Mouse (Mus musculus) intestine, postnatal 0 days (tissue): ENCODE data around the gene Itga3. TPM values are rescaled to one million over a fixed set of nuclear protein-coding genes. Genes with fewer than 3 reads are reported as not detected.
A peak's percentile ranks its signal among the peaks of the same experiment; 100 is the strongest.

Source experiments
- ATAC-seq: fragments of 200-750 bp; cut with Nextera tagmentation; 2 replicates; pipeline ENCODE4 v1.8.0; 2017; ENCODE audit warnings: mild to moderate bottlenecking, moderate TSS enrichment, moderate library complexity
- H3K27ac ChIP-seq: fragments of 300-500 bp; sonication (generic); 2 replicates; pipeline ENCODE4 v1.5.1; 2014; ENCODE audit warnings: mild to moderate bottlenecking, low read depth, low read length, moderate library complexity
- H3K27me3 ChIP-seq: fragments of 300-500 bp; sonication (generic); replicated peaks from 2 replicates; pipeline ENCODE4 v1.6.1; 2014; ENCODE audit warnings: low read length, mixed read lengths; ENCODE audit not compliant: control insufficient read depth, insufficient read depth
- H3K36me3 ChIP-seq: fragments of 300-500 bp; sonication (generic); 2 replicates; pipeline ENCODE4 v1.6.1; 2014; ENCODE audit warnings: mild to moderate bottlenecking, moderate library complexity; ENCODE audit not compliant: control insufficient read depth, insufficient read depth
- H3K4me1 ChIP-seq: fragments of 300-500 bp; sonication (generic); replicated peaks from 2 replicates; pipeline ENCODE4 v1.6.1; 2014; ENCODE audit warnings: antibody characterized with exemption, low read length, mixed read lengths; ENCODE audit not compliant: control insufficient read depth, insufficient read depth
- H3K4me2 ChIP-seq: fragments of 300-500 bp; sonication (generic); replicated peaks from 2 replicates; pipeline ENCODE4 v1.6.1; 2014; ENCODE audit warnings: low read depth, mild to moderate bottlenecking, moderate library complexity
- H3K4me3 ChIP-seq: fragments of 300-500 bp; sonication (generic); 2 replicates; pipeline ENCODE4 v1.5.1; 2014; ENCODE audit warnings: low read depth, low read length
- H3K9ac ChIP-seq: fragments of 300-500 bp; sonication (generic); 2 replicates; pipeline ENCODE4 v1.6.1; 2014; ENCODE audit warnings: mild to moderate bottlenecking, low read depth, low read length
- H3K9me3 ChIP-seq: fragments of 300-500 bp; sonication (generic); 2 replicates; pipeline ENCODE4 v1.6.1; 2016; ENCODE audit warnings: mixed run types; ENCODE audit not compliant: control insufficient read depth
- CTCF ChIP-seq: sonication (generic); IDR thresholded peaks from 2 replicates; pipeline ENCODE4 v1.5.1; 2016; ENCODE audit warnings: low read depth, mild to moderate bottlenecking, control low read depth, antibody characterized with exemption, moderate library complexity
- WGBS: fragments of 180-500 bp; shearing (Covaris S2); extraction: QIAGEN DNeasy Blood & Tissue Kit; methylation state at CpG from one replicate; pipeline ENCODE4 v1.1.7; 2014; 5-methylcytosine and 5-hydroxymethylcytosine counted together
- polyA plus RNA-seq: library from polyadenylated mRNA; unstranded; fragments of >200 nt; fragmentation: Nextera tagmentation; extraction: Ambion mirVana; gene quantifications from 2 replicates; pipeline ENCODE4 v1.2.1, GENCODE M21; 2015

Itga3 gene
- polyA plus RNA-seq, 1 experiment from 2014 or later = 51.3 TPM

- TF ChIP-seq CTCF = no peak
- H3K4me3 ChIP-seq = peak overlapping the region; percentile 82; the same call in 1 of the 2 replicates
- no peak overlapping the region for H3K9ac ChIP-seq
- ATAC-seq = no peak
- H3K9me3 ChIP-seq = no peaks in the 10 kb centered on the region
- peak overlapping the region; percentile 94 for H3K27ac ChIP-seq
- peaks cover 6% of the 10 kb centered on the region for H3K4me1 ChIP-seq
- peaks cover 26% of the 10 kb centered on the region for H3K36me3 ChIP-seq
- 61% methylated on average over 4 of the region's 4 CpGs for whole genome bisulfite sequencing
- H3K4me2 ChIP-seq = peak overlapping the region; percentile 88
- no peaks in the 10 kb centered on the region for H3K27me3 ChIP-seq
Measured at GRCm38 (mm10) chr11:95039766-95040165, 36.8 kb downstream of the Itga3 start.

GRCm38 (mm10) chr11:95038818-95039655, 37.6 kb downstream of the Itga3 start:
- H3K9ac ChIP-seq = no peak overlapping the region
- no peaks in the 10 kb centered on the region for H3K27me3 ChIP-seq
- 0 out of 2 replicates have a peak, but pooled peaks have one; percentile 9 for ATAC-seq
- no peaks in the 10 kb centered on the region for H3K9me3 ChIP-seq
- peak overlapping the region; percentile 35 for H3K4me2 ChIP-seq
- peaks cover 6% of the 10 kb centered on the region for H3K4me1 ChIP-seq
- no peak for TF ChIP-seq CTCF
- 61% methylated on average over 13 of the region's 13 CpGs for WGBS
- H3K27ac ChIP-seq = peak overlapping the region; percentile 94
- H3K36me3 ChIP-seq = peaks cover 28% of the 10 kb centered on the region
- H3K4me3 ChIP-seq = no peak overlapping the region

- WGBS = 60% methylated on average over 14 of the region's 14 CpGs
- Histone ChIP-seq H3K4me2 (0 out of 2 replicates have a peak overlapping the region, but pooled peaks have one; percentile 35), H3K36me3 (peaks cover 28% of the 10 kb centered on the region), H3K4me3 (no peak overlapping the region), H3K27ac (peak overlapping the region; percentile 94), H3K9me3 (no peaks in the 10 kb centered on the region), H3K27me3 (no peaks in the 10 kb centered on the region), H3K4me1 (peaks cover 6% of the 10 kb centered on the region), H3K9ac (no peak overlapping the region)
- ATAC-seq = no peak
- no peak for TF ChIP-seq CTCF
Measured at GRCm38 (mm10) chr11:95038156-95038817, 38.3 kb downstream of the Itga3 start.

- 64% methylated on average over 6 of the region's 6 CpGs for WGBS
- TF ChIP-seq CTCF = no peak
- Histone ChIP-seq H3K36me3 (peaks cover 28% of the 10 kb centered on the region), H3K27me3 (no peaks in the 10 kb centered on the region), H3K4me1 (peaks cover 6% of the 10 kb centered on the region), H3K4me2 (no peak overlapping the region), H3K4me3 (no peak overlapping the region), H3K9me3 (no peaks in the 10 kb centered on the region), H3K27ac (no peak overlapping the region; the same call in 1 of the 2 replicates), H3K9ac (no peak overlapping the region)
- no peak for ATAC-seq
Measured at GRCm38 (mm10) chr11:95037306-95037705, 39.3 kb downstream of the Itga3 start.

GRCm38 (mm10) chr11:95036521-95036920, 40.1 kb downstream of the Itga3 start:
- Histone ChIP-seq H3K9me3 (no peaks in the 10 kb centered on the region), H3K27me3 (no peaks in the 10 kb centered on the region), H3K36me3 (peaks cover 33% of the 10 kb centered on the region), H3K9ac (no peak overlapping the region), H3K27ac (no peak overlapping the region), H3K4me3 (no peak overlapping the region), H3K4me2 (no peak overlapping the region), H3K4me1 (peaks cover 6% of the 10 kb centered on the region)
- ATAC-seq = no peak
- WGBS = 96% methylated on average over 5 of the region's 5 CpGs
- no peak for TF ChIP-seq CTCF

GRCm38 (mm10) chr11:95034902-95035301, 41.7 kb downstream of the Itga3 start:
- TF ChIP-seq CTCF = no peak
- Histone ChIP-seq H3K4me2 (no peak overlapping the region), H3K36me3 (peaks cover 40% of the 10 kb centered on the region), H3K4me1 (no peaks in the 10 kb centered on the region; the same call in 1 of the 2 replicates), H3K9me3 (no peaks in the 10 kb centered on the region), H3K27ac (no peak overlapping the region), H3K4me3 (no peak overlapping the region), H3K9ac (no peak overlapping the region), H3K27me3 (no peaks in the 10 kb centered on the region)
- ATAC-seq = no peak
- 81% methylated on average over 10 of the region's 10 CpGs for whole genome bisulfite sequencing
